Mouse (Mus musculus) forebrain, embryonic 16.5 days (tissue): ENCODE measurements around the gene Dcaf12l2. TPM values are rescaled to one million over a fixed set of nuclear protein-coding genes. Genes with fewer than 3 reads are reported as not detected.

Source experiments
- ATAC-seq: fragments of 200-750 bp; cut with Nextera tagmentation; 2 replicates; pipeline ENCODE4 v1.8.0; 2017; ENCODE audit warnings: mild to moderate bottlenecking, moderate library complexity
- H3K27ac ChIP-seq: fragments of 300-500 bp; sonication (generic); 2 replicates; pipeline ENCODE4 v1.5.1; 2014; ENCODE audit warnings: low read length, control low read depth
- H3K27me3 ChIP-seq: fragments of 300-500 bp; sonication (generic); replicated peaks from 2 replicates; pipeline ENCODE4 v1.6.1; 2014; ENCODE audit warnings: low read length; ENCODE audit not compliant: control insufficient read depth, insufficient read depth
- H3K36me3 ChIP-seq: fragments of 300-500 bp; sonication (generic); 2 replicates; pipeline ENCODE4 v1.6.1; 2014; ENCODE audit not compliant: control insufficient read depth, insufficient read depth
- H3K4me1 ChIP-seq: fragments of 300-500 bp; sonication (generic); replicated peaks from 2 replicates; pipeline ENCODE4 v1.6.1; 2014; ENCODE audit warnings: low read length; ENCODE audit not compliant: control insufficient read depth, insufficient read depth
- H3K4me2 ChIP-seq: fragments of 300-500 bp; sonication (generic); 2 replicates; pipeline ENCODE4 v1.6.1; 2014; ENCODE audit warnings: mild to moderate bottlenecking, low read length, control low read depth
- H3K4me3 ChIP-seq: fragments of 300-500 bp; sonication (generic); replicated peaks from 2 replicates; pipeline ENCODE4 v1.5.1; 2014; ENCODE audit warnings: mild to moderate bottlenecking, low read length, control low read depth
- H3K9ac ChIP-seq: fragments of 300-500 bp; sonication (generic); replicated peaks from 2 replicates; pipeline ENCODE4 v1.6.1; 2014; ENCODE audit warnings: low read depth, low read length, control low read depth
- H3K9me3 ChIP-seq: fragments of 300-500 bp; sonication (generic); 2 replicates; pipeline ENCODE4 v1.6.1; 2016; ENCODE audit warnings: low read length; ENCODE audit not compliant: control insufficient read depth
- whole genome bisulfite sequencing: fragments of 180-500 bp; shearing (Covaris S2); extraction: QIAGEN DNeasy Blood & Tissue Kit; methylation state at CpG from one replicate; pipeline ENCODE4 v1.1.7; 2014; 5-methylcytosine and 5-hydroxymethylcytosine counted together
- polyA plus RNA-seq: library from polyadenylated mRNA; unstranded; fragments of >200 nt; fragmentation: Nextera tagmentation; extraction: Ambion mirVana; gene quantifications from 2 replicates; pipeline ENCODE4 v1.2.1, GENCODE M21; 2015

Dcaf12l2 gene
- polyA plus RNA-seq, result 1.1 and 1.4 TPM in 2 replicates

DNA sequence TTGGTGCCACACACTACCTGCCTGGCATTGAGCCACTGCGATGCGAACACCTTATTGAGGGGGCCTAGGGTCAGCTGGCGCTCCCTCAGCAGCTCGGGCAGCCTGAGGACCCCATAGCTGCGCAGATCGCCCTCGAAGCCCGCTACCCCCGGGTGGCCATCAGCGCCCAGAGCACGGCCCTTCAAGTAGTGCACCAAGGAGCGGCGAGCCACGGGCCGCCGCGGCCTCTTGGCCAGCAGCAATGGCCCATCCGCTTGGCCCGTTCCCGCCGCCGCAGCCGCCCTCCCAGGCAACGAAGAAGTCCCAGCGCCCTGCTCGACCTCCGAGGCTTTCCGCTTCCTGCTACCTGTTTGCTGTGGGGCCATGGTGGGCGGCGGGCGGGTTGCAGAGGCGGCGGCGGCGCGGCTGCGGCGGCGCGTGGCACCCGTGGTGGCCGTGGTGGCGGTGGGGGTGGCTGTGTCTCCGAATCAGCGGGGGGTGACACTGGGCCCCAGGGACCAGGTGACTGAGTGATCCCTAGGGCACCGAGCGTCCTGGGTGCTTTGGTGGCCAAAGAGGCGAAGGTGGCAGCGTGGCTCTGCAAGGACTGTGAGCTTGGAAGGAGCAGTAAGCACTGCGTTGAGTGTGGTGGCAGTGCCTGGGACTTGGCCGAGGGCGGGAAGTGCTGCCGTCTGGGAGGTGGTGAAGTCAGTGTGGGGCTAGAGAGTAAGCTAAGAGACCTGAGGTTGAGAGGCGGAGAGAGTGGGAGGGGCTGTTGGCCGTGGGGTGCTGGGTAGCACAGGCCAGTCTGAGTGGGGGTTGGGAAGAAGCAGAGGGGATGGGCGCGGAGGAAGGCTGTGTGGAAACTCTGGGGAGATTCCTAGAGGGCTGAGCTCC lies at the start of gene Dcaf12l2:
Dcaf12l2 (minus strand) TSS at position 697 of the 876 bp plus-strand sequence.
- peak within 1 kb of the TSS; percentile 62 for H3K9ac ChIP-seq

DNA sequence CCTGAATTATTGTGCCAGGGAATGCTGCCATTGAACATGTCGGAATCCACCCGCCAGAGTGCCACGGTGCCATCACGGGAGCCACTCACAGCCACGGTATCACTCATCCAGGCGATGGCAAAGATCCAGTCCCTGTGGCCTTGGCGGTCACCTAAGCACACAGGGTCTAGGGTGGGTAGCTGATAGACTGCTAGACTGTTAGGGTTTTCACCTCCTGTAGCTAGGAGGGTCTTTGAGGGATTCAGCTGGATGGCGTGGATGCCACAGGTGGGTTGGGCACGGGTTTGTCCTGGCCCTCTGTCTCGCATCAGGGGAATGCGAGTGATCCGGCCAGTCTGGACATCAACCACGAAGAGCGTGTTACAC lies 879 bp downstream of the Dcaf12l2 start:
- no peaks in the 10 kb centered on the region for H3K27me3 ChIP-seq
- 68% methylated on average over 14 of the region's 14 CpGs for WGBS
- no peaks in the 10 kb centered on the region for H3K36me3 ChIP-seq
- H3K9me3 ChIP-seq, result no peaks in the 10 kb centered on the region
- no peak overlapping the region for H3K27ac ChIP-seq
- H3K4me2 ChIP-seq, result peak overlapping the region; percentile 70
- H3K9ac ChIP-seq, result no peak overlapping the region
- H3K4me3 ChIP-seq, result peak overlapping the region; percentile 53
- no peaks in the 10 kb centered on the region for H3K4me1 ChIP-seq
- peak; percentile 12; the same call in 1 of the 2 replicates for ATAC-seq

More for the DNA sequence above, at the start of gene Dcaf12l2:
- H3K27ac ChIP-seq, result no peak within 1 kb of the TSS
- WGBS, result 30% methylated on average over 42 of the region's 57 CpGs
- H3K27me3 ChIP-seq, result no peaks in the 10 kb centered on the region
- peak; percentile 88 for ATAC-seq
- peak within 1 kb of the TSS; percentile 53 for H3K4me3 ChIP-seq
- no peaks in the 10 kb centered on the region for H3K9me3 ChIP-seq
- H3K36me3 ChIP-seq, result no peaks in the 10 kb centered on the region
- H3K4me1 ChIP-seq, result no peaks in the 10 kb centered on the region
- H3K4me2 ChIP-seq, result peak within 1 kb of the TSS; percentile 70
